Mouse (Mus musculus): ENCODE data around the gene Prl2b1. TPM values are rescaled to one million over a fixed set of nuclear protein-coding genes. Genes with fewer than 3 reads are reported as not detected.

The Prl2b1 gene
- polyA plus RNA-seq (2012; rRNA removed), result not detected in 2 replicates
- not detected in 2 replicates for polyA plus RNA-seq (2014; fragmentation: Nextera tagmentation; extraction: Ambion mirVana)

DNA sequence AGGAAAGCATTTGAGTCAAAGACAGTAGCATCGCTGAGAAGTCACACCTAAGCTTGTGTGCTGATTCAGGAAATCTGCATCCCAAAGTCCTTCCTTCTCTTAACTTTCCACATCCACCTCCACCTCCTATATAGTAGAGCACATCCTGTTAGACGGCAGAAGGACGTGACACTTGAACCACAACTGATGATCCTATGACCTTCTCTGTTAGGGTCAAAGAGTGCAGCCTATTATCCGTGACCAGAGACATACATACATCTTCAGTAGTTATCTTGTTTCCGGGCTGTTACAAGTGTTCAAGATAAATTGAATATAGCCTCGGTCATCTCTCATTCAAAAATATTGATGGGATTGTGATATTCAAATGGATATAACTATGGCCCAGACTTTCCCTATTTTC is at the start of gene Prl2b1:
TSS of gene Prl2b1 (minus strand) at position 101 of the 400 bp plus-strand sequence.
- no peak for ATAC-seq (ENCODE audit: insufficient read depth)
- Histone ChIP-seq H3K9me3 (ENCODE audit: control insufficient read depth, low read length) (no peaks in the 10 kb centered on the region), H3K4me1 (replicated peaks; ENCODE audit: control insufficient read depth in 2 of 2, insufficient read depth in 2 of 2, low read length in 1 of 2) (no peaks in the 10 kb centered on the region), H3K4me2 (ENCODE audit: low read depth) (no peak within 1 kb of the TSS), H3K27me3 (ENCODE audit: control insufficient read depth, insufficient read depth, low read length) (no peaks in the 10 kb centered on the region), H3K9ac (replicated peaks) (no peak within 1 kb of the TSS), H3K27ac (no peak within 1 kb of the TSS), H3K36me3 (replicated peaks; ENCODE audit: control insufficient read depth, insufficient read depth, low read depth) (no peaks in the 10 kb centered on the region), H3K4me3 (ENCODE audit: insufficient read depth in 1 of 2, low read depth in 2 of 2, low read length in 2 of 2) (no peak within 1 kb of the TSS)
- no peak for TF ChIP-seq EP300 (IDR thresholded peaks at IDR 0.05; ENCODE audit: low read depth)
- no peak for TF ChIP-seq CTCF (IDR thresholded peaks at IDR 0.05; ENCODE audit: low read depth)
- WGBS (ENCODE audit: insufficient replicate concordance), result 55% methylated on average over 6 of the region's 6 CpGs
- DNase-seq (ENCODE audit: low read depth in 3 of 3, low spot score in 3 of 3), result no peak

DNA sequence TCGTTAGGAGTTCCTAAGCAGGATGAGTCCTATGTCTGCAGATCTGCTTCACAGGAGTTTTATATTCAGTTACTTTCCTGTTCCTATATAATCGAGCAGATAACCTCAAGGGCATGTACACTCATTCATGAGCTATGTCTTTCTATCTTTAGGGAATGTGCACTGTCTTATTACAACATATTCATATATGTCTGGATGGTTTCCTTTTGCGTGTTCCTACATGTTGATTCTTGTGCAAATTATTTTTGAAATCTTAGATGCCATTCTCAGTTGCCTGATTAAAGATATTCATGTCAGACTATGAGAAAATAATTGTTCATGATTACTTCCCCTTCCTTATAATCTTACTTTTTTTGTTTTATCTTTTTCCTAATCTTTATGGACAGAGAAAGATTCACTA is 47.9 kb upstream of the Prl2b1 start, which contains the start of gene Prl8a6:
TSS of gene Prl8a6 (minus strand) at position 101 of the 400 bp plus-strand sequence.
- no peaks in the 10 kb centered on the region for H3K4me1 ChIP-seq (replicated peaks; ENCODE audit: control insufficient read depth in 2 of 2, insufficient read depth in 2 of 2, low read length in 1 of 2)
- H3K4me2 ChIP-seq (ENCODE audit: low read depth), result no peak within 1 kb of the TSS
- 50% methylated on average over 3 of the region's 3 CpGs for WGBS (ENCODE audit: insufficient replicate concordance)
- H3K27me3 ChIP-seq (ENCODE audit: control insufficient read depth, insufficient read depth, low read length), result no peaks in the 10 kb centered on the region
- no peak within 1 kb of the TSS for H3K27ac ChIP-seq
- TF ChIP-seq EP300 (IDR thresholded peaks at IDR 0.05; ENCODE audit: low read depth) (no peak), CTCF (IDR thresholded peaks at IDR 0.05; ENCODE audit: low read depth) (no peak)
- no peaks in the 10 kb centered on the region for H3K9me3 ChIP-seq (ENCODE audit: control insufficient read depth, low read length)
- no peaks in the 10 kb centered on the region for H3K36me3 ChIP-seq (replicated peaks; ENCODE audit: control insufficient read depth, insufficient read depth, low read depth)
- no peak within 1 kb of the TSS for H3K9ac ChIP-seq (replicated peaks)
- ATAC-seq (ENCODE audit: insufficient read depth) (no peak), DNase-seq (ENCODE audit: low read depth in 3 of 3, low spot score in 3 of 3) (no peak)
- no peak within 1 kb of the TSS for H3K4me3 ChIP-seq (ENCODE audit: insufficient read depth in 1 of 2, low read depth in 2 of 2, low read length in 2 of 2)

DNA sequence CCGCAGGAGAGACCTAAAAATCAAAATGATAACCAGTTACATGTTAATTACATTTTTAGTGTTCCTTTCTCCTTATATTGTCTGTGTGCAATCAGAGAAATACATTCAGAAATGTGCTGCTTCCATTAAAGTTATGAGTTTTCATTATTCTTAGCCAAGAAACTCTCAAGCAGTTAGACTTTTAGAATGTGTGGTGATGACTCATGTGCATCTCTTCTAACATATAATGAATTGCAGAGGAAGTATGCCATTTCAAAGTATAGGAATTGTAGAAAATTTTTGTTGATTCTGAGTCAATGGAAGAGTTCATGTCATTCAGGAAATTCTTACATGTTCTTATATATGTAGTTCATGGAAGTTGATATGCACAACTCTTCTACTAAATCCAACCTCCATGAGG is 42.5 kb upstream of the Prl2b1 start:
- Histone ChIP-seq H3K4me1 (replicated peaks; ENCODE audit: control insufficient read depth in 2 of 2, insufficient read depth in 2 of 2, low read length in 1 of 2) (no peaks in the 10 kb centered on the region), H3K4me3 (ENCODE audit: insufficient read depth in 1 of 2, low read depth in 2 of 2, low read length in 2 of 2) (no peak overlapping the region), H3K27me3 (ENCODE audit: control insufficient read depth, insufficient read depth, low read length) (no peaks in the 10 kb centered on the region), H3K36me3 (replicated peaks; ENCODE audit: control insufficient read depth, insufficient read depth, low read depth) (no peaks in the 10 kb centered on the region), H3K9ac (replicated peaks) (no peak overlapping the region), H3K27ac (no peak overlapping the region), H3K9me3 (ENCODE audit: control insufficient read depth, low read length) (no peaks in the 10 kb centered on the region), H3K4me2 (ENCODE audit: low read depth) (no peak overlapping the region)
- 52% methylated on average over 1 of the region's 1 CpGs for WGBS (ENCODE audit: insufficient replicate concordance)
- no peak for DNase-seq (ENCODE audit: low read depth in 3 of 3, low spot score in 3 of 3)
- TF ChIP-seq EP300 (IDR thresholded peaks at IDR 0.05; ENCODE audit: low read depth) (no peak), CTCF (IDR thresholded peaks at IDR 0.05; ENCODE audit: low read depth) (no peak)
- ATAC-seq (ENCODE audit: insufficient read depth), result no peak

DNA sequence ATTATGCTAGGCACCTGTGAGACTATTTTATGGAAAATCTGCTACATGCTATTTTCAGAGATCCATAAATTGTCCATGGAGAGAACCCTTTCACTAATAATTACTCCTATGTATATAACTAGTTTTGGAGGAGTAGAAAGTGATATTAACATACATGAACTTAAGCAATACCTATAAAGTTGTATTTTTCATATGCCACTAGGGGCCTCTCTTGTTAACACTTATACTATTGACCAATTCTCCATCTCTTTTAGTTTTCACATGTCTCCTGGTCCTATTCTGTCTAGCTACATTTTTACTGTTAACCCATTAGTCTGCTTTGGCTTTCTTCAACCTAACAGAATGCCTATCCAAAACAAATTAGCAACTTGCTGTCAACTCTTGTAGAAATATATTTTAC is 23.0 kb upstream of the Prl2b1 start:
- Histone ChIP-seq H3K9me3 (ENCODE audit: control insufficient read depth, low read length) (no peaks in the 10 kb centered on the region), H3K9ac (replicated peaks) (no peak overlapping the region), H3K27ac (no peak overlapping the region), H3K36me3 (replicated peaks; ENCODE audit: control insufficient read depth, insufficient read depth, low read depth) (no peaks in the 10 kb centered on the region), H3K27me3 (ENCODE audit: control insufficient read depth, insufficient read depth, low read length) (no peaks in the 10 kb centered on the region), H3K4me1 (replicated peaks; ENCODE audit: control insufficient read depth in 2 of 2, insufficient read depth in 2 of 2, low read length in 1 of 2) (no peaks in the 10 kb centered on the region), H3K4me2 (ENCODE audit: low read depth) (no peak overlapping the region), H3K4me3 (ENCODE audit: insufficient read depth in 1 of 2, low read depth in 2 of 2, low read length in 2 of 2) (no peak overlapping the region)
- ATAC-seq (ENCODE audit: insufficient read depth), result no peak
- no peak for DNase-seq (ENCODE audit: low read depth in 3 of 3, low spot score in 3 of 3)
- TF ChIP-seq CTCF (IDR thresholded peaks at IDR 0.05; ENCODE audit: low read depth) (no peak), EP300 (IDR thresholded peaks at IDR 0.05; ENCODE audit: low read depth) (no peak)

DNA sequence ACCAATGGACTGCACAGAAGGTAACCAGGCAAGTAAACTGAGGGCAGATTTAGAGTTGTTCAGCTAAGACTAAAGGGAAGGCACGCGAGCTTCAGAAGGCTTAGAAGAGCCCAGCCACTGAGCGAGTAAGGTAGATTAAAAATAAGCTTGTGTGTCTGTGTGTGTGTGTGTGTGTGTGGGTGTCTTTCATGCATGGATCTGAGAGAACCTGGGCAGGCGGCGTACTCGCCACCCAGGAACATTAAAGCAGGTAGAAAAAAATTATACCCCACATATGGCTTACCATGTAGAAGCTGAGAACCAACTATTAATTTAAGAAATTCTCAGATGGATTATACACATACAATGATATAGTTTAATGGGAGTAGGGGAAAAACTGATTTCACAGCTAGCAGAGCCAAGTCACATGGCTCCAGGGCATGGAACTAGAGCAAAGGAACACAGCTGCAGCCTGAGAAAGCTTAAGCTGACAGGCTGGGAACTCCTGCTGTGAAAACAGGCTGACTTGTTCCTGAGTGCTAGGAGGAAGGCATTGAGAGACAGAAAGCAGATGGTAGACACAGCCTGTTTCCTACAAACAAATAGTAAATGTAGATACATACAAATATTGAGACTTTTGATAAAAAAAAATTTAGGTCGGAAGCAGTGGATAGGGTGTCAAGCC is 8.5 kb upstream of the Prl2b1 start:
- Histone ChIP-seq H3K9ac (replicated peaks) (no peak overlapping the region), H3K4me1 (replicated peaks; ENCODE audit: control insufficient read depth in 2 of 2, insufficient read depth in 2 of 2, low read length in 1 of 2) (no peaks in the 10 kb centered on the region), H3K27ac (no peak overlapping the region), H3K27me3 (ENCODE audit: control insufficient read depth, insufficient read depth, low read length) (no peaks in the 10 kb centered on the region), H3K4me2 (ENCODE audit: low read depth) (no peak overlapping the region), H3K4me3 (ENCODE audit: insufficient read depth in 1 of 2, low read depth in 2 of 2, low read length in 2 of 2) (no peak overlapping the region), H3K9me3 (ENCODE audit: control insufficient read depth, low read length) (no peaks in the 10 kb centered on the region), H3K36me3 (replicated peaks; ENCODE audit: control insufficient read depth, insufficient read depth, low read depth) (no peaks in the 10 kb centered on the region)
- WGBS (ENCODE audit: insufficient replicate concordance), result 72% methylated on average over 7 of the region's 7 CpGs
- DNase-seq (ENCODE audit: low read depth in 3 of 3, low spot score in 3 of 3), result no peak
- ATAC-seq (ENCODE audit: insufficient read depth), result no peak
- no peak for TF ChIP-seq EP300 (IDR thresholded peaks at IDR 0.05; ENCODE audit: low read depth)
- TF ChIP-seq CTCF (IDR thresholded peaks at IDR 0.05; ENCODE audit: low read depth), result no peak
